Mouse (Mus musculus) small intestine, adult 2 months (tissue): ENCODE measurements around the gene Flrt3.
A peak's percentile ranks its signal among the peaks of the same experiment; 100 is the strongest.

Experiments
- CTCF ChIP-seq: fragments of 200-500 bp; IDR thresholded peaks from 2 replicates; pipeline ENCODE4 v1.5.1; 2012; ENCODE audit warnings: low read depth, mild to moderate bottlenecking, control low read depth, inconsistent platforms, low read length, moderate library complexity, mixed read lengths; ENCODE audit not compliant: insufficient replicate concordance, insufficient read length; ENCODE audit errors: extremely low read depth
- POLR2A ChIP-seq: fragments of 200-500 bp; IDR thresholded peaks from 2 replicates; pipeline ENCODE4 v1.6.1; 2012; ENCODE audit warnings: low read depth, mild to moderate bottlenecking, control low read depth, inconsistent platforms, low read length, moderate library complexity

DNA sequence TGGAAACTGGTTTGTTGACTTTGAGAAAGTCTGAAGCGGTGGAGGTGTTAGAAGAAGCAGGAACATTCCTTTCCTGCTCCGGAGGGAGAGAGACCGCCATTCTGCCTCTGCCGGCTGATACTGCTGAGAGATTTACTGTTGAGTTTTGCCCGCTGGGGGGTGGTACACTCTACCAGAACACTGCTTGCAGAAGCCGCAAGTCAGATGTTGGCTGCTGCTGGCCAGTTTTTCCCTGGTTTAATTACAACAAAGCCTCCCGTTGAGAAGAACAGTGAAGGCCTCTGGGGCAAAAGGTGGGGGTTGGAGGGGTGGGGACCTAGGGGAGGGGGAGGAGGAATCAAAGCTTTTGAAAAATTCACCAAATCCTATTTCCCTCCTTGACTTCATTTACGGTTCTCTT, 3.0 kb downstream of the Flrt3 start:
- TF ChIP-seq CTCF (peak; percentile 72; the same call in 1 of the 2 replicates), POLR2A (no peak)
